Mouse (Mus musculus) embryo, embryonic 11 days (tissue): ENCODE measurements around the gene Cyb5r1.

ENCODE experiments used
- DNase-seq: peaks from one replicate; pipeline ENCODE4 v3.0.0-alpha.2; 2015

Gene Cyb5r1

DNA sequence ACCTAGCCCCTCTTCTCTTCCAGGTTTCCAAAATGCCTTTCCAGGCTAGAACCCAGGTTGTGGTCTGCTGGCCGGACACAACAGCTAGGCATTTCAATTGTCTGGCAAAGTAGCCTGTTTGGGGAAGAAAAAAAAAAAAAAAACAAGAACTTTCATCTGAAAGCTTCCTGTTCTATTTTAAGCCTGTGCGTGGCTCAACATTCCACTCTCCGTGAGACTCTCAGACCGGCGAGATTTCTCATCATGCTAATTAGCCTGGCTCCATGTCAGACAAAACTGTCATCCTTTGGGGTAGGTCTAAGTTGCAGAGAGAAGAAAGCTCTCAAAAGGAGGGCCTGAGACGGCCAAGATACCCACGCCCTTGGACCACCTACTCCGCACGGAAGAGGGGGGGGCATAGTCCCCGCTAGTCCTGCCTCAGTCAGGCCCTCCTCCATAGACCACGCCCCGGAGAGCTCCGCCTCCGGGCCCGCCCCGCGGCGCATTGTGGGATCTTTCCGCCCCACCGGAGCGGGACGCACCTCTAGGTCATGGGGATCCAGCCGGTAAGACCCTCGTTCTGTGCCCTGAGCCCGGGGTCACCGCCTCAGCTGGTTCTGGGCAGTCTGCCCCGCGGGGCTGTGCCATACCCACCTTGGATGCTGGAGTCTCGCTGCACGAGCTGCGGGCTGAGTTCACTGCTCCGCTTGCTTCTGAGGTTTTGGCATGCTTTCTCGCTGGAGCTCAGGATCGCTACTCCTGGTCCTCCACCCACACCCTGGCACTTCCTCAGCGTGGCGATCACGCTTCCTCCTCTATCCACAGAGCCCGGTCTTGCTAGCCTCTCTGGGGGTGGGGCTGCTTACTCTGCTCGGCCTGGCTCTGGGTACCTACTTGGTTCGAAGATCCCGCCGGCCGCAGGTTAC lies at the start of gene Cyb5r1:
Gene Cyb5r1 (plus strand): TSS at position 51 of the 905 bp plus-strand sequence.
- DNase-seq, result peak; percentile 93

DNA sequence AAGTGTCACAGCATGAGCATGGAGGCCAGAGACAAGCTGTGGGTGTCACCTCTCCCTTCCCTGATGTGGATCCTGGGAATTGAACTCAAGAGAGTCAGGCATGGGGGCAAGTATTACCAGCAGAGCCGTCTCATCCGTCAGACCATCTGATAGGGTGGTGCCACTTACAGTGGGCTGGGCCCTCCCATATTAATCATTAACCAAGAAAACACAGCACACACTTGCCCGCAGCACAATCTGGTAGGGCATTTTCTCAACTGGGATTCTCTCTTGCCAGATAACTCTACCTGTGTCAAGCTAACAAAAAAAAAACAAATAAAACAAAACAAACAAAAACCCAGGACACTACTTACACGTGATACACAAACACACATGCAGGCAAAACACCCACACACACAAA lies 47.9 kb upstream of the Cyb5r1 start:
- DNase-seq, result no peak

DNA sequence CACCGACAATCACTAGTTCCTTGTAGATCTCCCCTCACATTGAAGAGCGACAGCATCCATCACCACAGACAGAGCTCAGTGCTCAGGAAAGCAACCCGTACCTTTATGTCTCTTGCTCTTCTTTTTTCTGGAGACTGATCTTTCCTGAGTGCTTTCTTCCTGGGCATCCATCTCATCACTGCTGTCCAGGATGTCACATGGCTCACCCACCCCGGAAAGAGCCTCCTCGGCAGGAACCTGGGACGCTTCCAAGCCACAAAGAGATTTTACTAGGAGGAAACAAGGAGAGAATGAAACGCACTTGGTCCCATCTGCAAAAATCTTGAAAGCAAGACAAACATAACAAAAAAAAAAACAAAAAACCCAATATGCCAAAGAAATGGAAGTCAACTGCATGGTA lies 44.7 kb upstream of the Cyb5r1 start:
- no peak for DNase-seq

DNA sequence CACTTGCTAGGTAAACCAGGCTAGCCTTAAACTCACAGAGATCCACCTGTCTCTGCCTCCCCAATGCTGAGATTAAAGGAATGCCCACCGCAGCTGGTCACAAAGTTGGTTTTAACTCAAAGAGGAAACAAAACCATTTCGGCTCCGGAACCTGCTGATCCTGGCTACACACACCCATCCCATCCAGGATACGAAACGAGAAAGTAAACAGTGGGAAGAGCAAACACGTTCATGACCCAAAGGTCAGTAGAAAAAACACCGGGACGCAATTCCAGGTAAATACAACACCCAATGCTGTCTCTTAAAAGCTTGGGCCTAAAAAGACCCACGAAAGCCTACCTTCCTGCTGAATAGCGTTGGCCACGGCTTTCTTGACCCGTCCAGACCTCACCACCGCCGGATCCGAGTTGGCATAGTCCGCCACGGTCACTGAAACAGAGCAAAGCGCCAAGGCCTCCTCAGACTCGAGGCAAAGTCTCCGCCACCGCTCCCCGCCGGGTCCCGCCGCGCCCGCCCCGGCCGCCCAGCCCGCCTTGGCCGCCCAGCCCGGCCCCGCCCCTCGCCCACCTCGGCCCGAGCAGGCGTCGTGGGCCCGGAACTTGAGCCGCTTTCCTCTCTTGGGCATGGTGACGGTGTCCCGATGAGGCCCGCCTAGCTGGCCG lies 44.0 kb upstream of the Cyb5r1 start:
- DNase-seq, result no peak

DNA sequence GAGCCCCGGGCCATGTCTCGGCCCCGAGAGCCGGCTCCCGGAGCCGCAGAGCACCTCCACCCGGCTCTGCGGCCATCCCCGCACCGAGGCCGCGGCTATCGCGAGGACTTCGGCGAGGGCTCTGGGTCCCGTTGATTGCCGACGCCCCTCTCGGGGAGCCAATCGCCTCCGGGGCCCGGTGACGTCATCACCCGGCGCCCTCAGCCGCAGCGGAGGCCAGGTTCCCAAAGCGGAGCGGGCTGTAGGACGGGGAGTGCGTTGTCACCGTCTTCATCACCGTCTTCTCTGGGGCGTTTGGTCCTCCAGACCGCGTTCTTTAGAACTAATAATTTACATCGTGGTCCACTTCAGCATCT lies 43.5 kb upstream of the Cyb5r1 start, which contains the start of gene Tmem183a:
Gene Tmem183a (minus strand): TSS at position 123 of the 356 bp plus-strand sequence.
- DNase-seq, result peak; percentile 97

DNA sequence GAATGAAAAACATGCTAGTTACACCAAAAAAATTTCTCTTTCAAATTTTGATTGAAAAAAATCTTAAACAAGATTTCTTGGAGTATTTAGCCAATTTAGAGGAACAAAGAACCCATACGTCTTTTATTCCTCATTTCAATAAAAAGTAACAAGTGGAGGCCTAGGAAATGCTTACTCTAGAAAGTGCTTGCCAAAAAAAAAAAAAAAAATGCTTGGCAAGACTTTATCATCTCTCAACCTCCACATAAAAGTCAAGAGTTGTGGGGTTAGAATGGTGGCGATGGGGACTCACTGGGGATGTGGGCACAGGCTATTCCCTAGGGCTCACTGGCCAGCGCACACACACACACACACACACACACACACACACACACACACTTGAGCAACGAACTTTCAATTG lies 42.2 kb upstream of the Cyb5r1 start:
- no peak for DNase-seq

DNA sequence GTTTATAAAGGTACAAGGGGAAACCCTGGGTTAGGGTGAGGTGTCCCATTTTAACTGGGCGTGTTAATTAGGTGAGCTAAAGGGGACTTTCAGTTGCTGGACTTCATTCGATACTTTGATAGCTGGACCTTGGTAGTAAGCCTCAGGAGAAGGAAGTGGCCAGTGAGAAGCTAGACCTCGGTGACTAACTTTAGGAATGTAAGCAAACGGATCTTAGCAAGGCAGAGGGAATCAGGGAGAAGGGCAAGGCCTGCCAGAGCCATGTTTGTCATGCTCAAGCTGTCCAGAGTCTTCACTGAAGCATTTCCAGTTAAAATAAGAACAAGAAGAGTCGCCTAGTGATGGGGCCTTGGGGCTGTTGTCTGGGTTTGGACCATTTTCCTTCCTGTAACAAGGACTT lies 39.9 kb upstream of the Cyb5r1 start:
- no peak for DNase-seq

DNA sequence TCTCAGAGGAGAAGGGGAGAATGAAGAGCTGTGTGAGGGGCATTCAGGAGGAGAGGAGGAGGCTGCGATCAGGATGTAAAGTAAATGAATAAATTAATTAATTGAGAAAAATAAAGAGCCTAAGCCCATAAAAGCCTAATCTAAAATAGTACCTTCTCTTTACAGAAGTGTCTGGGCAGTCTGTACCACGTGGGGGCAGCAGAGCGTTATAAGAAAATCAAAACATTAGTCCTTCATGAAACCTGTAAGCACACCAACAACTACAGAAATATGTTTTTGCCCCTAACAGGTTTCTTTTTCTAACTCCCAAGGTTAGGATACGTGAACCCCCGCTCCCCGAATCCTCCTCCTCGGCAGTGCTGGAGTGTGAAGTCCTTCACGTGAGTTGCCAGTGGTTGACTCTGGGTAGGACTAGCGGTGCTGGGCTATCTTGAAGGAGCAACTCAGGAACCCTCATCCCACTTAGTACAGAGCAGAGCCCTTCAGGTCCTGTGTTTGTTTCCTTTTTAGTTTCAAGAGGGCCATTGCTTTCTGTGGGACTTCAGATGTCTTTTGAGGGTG lies 36.5 kb upstream of the Cyb5r1 start:
- DNase-seq, result peak; percentile 64

DNA sequence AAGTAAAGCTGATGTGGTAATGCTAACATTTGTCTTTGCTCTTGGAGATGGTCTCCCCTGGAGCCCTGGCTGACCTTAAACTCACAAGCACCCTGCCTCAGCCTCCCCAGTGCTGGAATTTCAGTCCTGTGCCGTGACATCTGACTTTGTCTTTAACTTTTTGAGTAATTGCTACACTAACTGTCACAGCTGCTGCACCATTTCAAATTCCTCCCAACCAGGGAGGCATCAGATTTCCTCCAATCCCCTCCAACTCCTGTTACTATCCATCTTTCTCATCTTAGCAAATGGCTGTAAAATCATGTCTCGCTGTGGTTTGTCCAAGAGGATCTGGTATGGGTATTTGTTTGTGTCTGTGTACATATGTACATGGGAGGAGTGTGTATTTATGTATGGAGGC lies 31.2 kb upstream of the Cyb5r1 start:
- DNase-seq, result no peak

DNA sequence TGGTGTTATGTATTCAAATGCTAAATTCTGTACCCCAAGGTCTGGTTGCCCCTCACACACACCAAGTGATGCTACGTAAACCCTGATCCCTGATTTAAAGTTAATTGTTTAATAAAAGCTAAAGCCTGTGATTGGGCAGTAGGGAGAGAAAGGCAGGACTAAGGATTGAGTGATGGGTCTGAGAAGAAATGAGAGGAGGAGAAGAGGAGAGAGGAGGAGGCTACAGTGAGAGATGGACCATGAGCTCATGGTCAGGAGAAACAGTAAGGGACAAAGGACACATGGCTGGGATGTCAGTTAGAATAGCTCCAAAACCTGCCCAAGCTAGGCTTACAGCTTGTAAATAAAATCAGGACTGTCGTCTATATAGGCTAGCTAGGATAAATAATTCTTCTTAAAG lies 24.3 kb upstream of the Cyb5r1 start:
- DNase-seq, result no peak

DNA sequence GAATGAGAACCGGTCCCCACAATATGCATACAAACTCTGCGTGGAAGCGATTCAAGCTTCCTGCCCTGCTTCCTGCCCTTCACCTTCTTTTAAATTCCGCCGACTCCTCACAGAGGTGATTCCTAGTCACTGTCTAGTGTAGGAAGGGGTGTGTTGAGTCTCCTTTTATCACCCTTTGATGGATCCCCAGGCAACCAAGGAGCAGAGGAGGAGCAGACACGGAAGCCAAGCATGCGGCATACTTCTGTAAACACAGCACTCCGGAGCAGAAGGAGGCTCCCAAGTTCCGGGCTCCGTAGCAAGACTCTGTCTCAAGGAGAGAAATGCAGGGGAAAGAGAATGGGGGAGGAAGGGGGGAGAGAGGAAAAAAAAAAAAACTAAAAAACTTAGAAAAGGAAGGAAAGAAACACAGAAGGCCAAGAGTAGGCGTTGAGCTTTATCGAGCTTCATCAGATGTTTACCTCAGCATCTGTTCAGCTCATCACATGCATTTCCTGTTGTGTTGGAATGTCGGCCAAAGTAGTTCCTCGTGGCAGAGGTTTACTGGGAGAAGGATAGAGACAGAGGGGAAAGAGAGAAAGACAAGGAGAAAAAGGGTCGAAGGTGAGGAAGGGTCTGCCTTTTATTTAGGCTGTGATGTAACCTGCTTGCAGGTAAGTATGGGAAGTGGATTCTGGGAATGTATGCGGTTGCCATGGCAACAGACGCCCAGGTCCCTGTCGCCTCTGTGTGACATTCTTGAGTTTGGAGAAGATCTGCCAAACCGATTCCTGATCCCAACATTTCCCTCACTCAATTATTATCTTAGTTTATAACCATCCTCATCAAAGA lies 23.3 kb upstream of the Cyb5r1 start:
- peak; percentile 29 for DNase-seq

DNA sequence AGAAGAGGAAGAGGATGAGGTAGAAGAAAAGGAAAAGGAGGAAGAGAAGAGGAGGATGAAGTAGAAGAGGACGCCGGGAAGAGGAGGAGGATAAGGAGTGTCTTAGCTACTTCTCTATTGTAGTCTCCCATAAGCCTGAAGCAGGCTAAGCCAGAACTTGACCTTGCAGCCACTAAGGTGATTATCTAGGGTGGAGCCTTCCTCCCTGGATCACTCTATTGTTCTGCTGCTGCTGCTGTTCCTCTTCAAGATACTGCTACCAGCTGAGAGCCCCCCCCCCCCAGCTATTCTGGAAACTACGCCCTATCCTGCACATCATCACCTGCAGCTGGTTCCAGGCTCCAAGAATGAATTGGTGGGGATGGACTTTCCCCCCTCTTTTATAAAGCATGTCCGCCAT lies 20.8 kb upstream of the Cyb5r1 start:
- no peak for DNase-seq

DNA sequence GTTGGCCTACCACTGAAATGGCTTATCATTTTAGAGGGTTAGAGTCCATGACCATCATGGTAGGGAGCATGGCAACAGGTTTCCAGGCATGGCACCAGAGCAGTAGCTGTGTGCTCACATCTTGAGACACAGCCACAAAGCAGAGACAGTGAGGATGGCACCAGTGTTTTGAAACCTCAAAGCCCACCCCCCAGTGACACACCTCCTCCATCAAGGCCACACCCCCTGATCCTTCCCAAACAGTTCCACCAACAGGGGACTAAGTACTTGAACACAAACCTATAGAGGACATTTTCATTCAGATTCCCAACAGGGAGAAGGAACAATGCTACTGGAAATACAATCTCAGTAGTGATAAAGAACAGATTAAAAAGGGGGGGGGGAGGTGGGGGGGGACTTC lies 20.2 kb upstream of the Cyb5r1 start:
- no peak for DNase-seq

DNA sequence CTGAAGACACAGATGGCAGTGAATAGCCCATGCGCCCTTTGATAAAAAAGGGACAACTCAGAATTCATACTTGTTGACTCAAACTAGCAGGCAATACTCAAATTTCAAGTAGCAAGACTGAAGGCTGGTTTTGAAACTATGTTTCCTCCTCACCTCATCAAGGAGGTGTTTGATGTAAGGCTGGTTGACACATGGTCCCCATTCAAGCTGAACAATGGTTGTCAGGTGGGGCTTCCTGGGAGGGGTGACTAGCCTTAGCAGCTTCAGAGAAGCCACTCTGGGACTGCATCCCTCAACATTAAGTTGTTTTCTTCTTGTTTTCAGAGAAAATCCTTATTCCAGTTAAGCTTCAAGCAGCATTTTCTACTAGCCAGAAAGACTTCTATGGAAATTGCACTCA lies 19.7 kb upstream of the Cyb5r1 start, which contains the start of gene 4933406M09Rik:
Gene 4933406M09Rik (plus strand): TSS at position 275 of the 400 bp plus-strand sequence.
- DNase-seq, result no peak

DNA sequence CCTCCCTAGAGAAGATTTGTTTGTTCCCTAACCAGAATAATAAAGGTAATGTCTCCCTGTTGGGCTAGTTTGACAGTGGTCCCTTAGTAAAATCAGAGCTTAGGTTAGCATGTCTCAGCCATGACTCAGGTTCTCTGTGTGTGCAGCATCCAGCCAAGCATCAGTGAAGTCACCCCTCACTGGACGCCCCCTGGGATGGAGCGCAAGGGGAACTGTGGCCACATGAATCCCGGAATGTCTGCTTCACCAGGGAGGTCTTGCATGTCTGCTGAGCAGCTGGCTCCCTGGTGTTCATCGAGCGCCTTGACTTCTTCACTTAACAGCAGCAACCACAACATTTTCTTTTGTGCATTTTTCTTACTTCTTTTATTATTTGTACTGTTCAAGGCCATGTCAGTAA lies 11.5 kb upstream of the Cyb5r1 start:
- DNase-seq, result no peak

DNA sequence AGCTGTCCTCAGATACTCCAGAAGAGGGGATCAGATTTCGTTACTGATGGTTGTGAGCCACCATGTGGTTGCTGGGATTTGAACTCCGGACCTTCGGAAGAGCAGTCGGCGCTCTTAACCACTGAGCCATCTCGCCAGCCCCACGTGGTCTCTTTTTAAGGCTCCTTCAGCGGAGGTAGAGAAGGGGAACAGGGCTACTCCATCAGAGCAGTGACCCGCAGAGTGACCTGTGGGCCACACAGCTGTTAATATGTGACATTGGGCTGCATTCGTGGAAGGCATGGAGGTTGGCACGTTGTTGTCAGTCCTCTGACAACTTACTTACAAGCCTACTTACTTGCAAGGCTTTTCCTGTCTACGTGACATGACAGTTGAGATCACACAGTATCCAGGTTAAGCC lies 7.1 kb upstream of the Cyb5r1 start:
- DNase-seq, result no peak

DNA sequence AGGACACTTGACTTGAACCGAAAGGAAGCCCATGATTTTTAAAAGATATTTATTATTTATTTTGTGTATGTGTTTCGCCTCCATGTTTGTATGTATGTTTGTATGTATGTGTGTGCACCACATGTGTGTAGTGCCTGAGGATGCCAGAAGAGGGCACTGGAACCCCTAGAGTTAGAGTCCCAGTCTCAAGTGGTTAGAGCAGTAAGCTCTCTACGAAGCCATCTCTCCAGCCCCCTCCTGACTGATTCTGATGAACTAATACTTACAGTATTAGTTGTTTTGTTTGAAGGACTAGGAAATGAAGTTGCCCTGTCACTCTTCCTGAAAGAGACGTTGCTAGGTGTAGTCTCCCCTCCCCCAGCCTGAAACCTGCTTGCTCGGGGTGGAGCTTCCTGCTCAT lies 5.6 kb upstream of the Cyb5r1 start:
- no peak for DNase-seq

DNA sequence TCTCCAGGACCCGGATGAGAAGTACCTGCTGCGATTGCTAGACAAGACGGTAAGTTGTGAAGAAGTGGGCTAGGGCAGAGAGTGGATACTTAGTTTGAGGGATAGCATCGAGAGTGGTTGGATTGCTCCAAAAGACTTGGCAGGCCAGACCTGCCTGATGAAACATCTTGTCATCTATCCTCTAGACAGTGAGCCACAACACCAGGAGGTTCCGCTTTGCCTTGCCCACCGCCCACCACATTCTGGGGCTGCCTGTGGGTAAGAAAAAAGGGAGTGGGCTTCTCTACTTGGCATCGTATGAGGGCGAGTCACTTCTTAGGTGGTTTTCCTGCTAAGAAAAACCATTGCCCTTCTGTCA lies 1.0 kb downstream of the Cyb5r1 start:
- DNase-seq, result no peak

DNA sequence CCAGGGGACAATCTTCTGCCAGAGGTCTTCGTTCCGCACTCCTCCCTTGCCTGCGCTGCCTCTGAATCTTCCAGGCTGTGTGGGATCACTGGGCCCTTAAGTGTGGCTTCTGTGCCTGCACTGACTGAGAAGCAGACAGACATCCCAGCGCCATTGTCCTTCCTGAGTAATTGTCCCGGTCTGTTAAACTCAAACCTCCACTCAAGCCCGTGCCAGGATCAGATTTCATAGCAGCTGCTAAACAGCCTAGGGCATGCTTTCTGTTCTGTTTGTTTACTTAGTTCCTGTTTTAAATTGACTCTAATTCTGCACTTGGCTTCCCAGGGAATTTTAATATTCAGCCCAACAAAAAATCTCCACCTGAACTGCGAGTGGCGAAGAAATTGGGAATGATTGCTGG lies 2.7 kb downstream of the Cyb5r1 start:
- no peak for DNase-seq

DNA sequence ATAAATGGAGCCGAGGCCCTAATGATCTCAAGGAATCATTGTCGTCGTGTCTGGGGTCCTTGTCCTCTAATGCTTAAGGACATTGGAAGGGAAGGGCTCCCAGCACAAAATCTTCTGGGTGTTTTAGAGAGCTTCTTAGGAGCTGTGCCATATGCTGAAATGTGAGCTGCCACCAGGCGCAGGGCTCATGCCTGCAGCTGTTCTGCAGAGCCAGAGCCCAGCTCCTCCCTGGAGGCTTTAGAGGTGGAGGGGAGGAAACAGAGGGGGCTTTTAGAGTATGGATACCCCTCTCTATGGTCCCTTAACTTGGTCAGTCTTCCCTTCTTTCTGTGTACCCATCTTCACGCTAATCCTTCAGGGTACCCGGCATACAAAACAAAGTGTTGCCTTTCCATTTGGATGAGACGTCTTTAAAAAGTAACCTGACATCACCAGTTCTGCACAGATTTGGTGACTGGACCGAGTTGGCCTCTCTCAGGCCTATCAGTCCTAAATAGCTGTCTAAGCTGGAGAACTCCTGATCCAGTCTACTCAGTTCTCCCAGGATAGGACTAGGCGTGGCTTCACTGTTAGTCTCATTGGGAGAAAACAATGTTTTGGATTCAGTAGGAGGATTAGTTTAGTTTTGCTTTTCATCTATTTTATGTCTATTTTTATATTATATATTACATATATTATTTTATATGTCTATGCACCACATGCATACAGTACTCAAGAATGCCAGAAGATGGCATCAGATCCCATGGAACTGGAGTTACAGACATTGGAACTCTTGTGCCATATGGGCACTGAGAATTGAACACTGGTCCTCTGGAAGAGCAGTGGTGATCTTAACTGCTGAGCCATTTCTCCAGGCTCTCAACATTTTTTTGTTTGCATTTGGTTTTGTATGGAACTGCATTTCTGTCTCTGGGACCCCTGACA lies 6.6 kb downstream of the Cyb5r1 start:
- no peak for DNase-seq

DNA sequence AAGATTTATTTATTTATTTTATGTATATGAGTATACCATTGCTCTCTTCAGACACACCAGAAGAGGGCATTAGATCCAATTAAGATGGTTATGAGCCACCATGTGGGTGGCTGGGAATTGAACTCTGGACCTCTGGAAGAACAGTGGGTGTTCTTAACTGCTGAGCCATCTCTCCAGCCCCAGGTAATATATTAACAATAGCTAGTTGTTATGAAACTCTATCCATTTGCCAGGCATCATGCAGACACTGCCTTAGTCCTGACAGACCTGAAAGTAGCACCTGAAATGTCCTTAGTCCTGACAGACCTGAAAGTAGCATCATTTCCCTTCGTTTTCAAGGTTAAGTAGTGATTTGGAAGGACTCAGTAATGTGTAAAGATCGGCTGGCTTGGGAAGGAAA lies 8.7 kb downstream of the Cyb5r1 start:
- DNase-seq, result no peak
